Mouse (Mus musculus) liver, postnatal 0 days (tissue): Measurements from ENCODE around the gene Stmn1.

Experiments
- CTCF ChIP-seq: sonication (generic); IDR thresholded peaks from 2 replicates; pipeline ENCODE4 v1.5.1; 2016; ENCODE audit warnings: antibody characterized with exemption, low read depth
- EP300 ChIP-seq: IDR thresholded peaks from 2 replicates; pipeline ENCODE4 v1.6.1; 2016; ENCODE audit warnings: antibody characterized with exemption, low read depth, mild to moderate bottlenecking

- TF ChIP-seq CTCF (no peak), EP300 (no peak)
These were observed 16.6 kb upstream of the Stmn1 start for GRCm38 (mm10) chr4:134451484-134451883.
